Mouse (Mus musculus): Measurements from ENCODE around the gene Nagk.
"Not testable (repeated sequence)": the region's sequence is repeated elsewhere in the genome, so short reads cannot be mapped to it uniquely, and the experiment has no call there.

Gene Nagk

DNA sequence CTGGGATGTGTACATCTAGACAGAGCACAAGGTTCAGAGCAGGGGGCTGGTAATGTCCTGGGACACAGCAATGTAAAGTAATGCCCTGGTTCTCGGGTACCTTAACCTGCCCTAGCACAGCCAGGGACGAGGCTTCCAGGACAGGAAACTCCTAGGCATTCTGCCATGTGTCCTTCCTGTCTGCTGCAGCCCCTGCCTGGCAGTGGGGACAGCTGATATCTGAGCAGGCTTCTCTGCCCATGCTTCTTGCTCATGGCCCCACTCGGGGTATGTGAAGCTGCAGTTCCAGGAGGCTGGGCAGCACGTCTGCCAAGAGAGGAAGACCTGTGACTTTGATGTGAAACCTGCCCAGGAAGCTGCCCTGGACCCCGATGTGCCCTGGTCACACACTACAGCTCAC is 26.3 kb upstream of the Nagk start:
- TF ChIP-seq POU5F1 (IDR thresholded peaks at IDR 0.05; ENCODE audit: borderline replicate concordance, low read length), result no peak
- no peak for TF ChIP-seq CTCF (conservative IDR thresholded peaks at IDR 0.05; ENCODE audit: low read length)
- no peak for TF ChIP-seq NANOG (IDR thresholded peaks at IDR 0.05; ENCODE audit: borderline replicate concordance, low read length)
- H3K36me3 ChIP-seq (ENCODE audit: insufficient read depth, low read length), result peaks cover 58% of the 10 kb centered on the region
- H3K4me3 ChIP-seq (replicated peaks; ENCODE audit: low read length), result no peak overlapping the region
- no peaks in the 10 kb centered on the region for H3K9me3 ChIP-seq (ENCODE audit: low read length)
- peaks cover 30% of the 10 kb centered on the region for H3K27me3 ChIP-seq (ENCODE audit: insufficient read depth, low read length)
- H3K4me1 ChIP-seq (replicated peaks; ENCODE audit: low read depth, low read length), result peaks cover 24% of the 10 kb centered on the region

- Histone ChIP-seq H3K4me3 (replicated peaks; ENCODE audit: low read length) (peak overlapping the region; percentile 99; the same call in 1 of the 2 replicates), H3K4me1 (replicated peaks; ENCODE audit: low read depth, low read length) (peaks cover 41% of the 10 kb centered on the region), H3K27me3 (ENCODE audit: insufficient read depth, low read length) (no peaks in the 10 kb centered on the region), H3K36me3 (ENCODE audit: insufficient read depth, low read length) (peaks cover 47% of the 10 kb centered on the region), H3K9me3 (ENCODE audit: low read length) (no peaks in the 10 kb centered on the region)
- TF ChIP-seq NANOG (IDR thresholded peaks at IDR 0.05; ENCODE audit: borderline replicate concordance, low read length) (no peak), POU5F1 (IDR thresholded peaks at IDR 0.05; ENCODE audit: borderline replicate concordance, low read length) (no peak), CTCF (conservative IDR thresholded peaks at IDR 0.05; ENCODE audit: low read length) (no peak)
Measured at GRCm38 (mm10) chr6:83774126-83774525, 20.7 kb upstream of the Nagk start.

- H3K27me3 ChIP-seq (ENCODE audit: insufficient read depth, low read length), result peaks cover 4% of the 10 kb centered on the region
- peaks cover 39% of the 10 kb centered on the region for H3K36me3 ChIP-seq (ENCODE audit: insufficient read depth, low read length)
- no peaks in the 10 kb centered on the region for H3K9me3 ChIP-seq (ENCODE audit: low read length)
- H3K4me3 ChIP-seq (replicated peaks; ENCODE audit: low read length), result peak overlapping the region; percentile 99
- peaks cover 41% of the 10 kb centered on the region for H3K4me1 ChIP-seq (replicated peaks; ENCODE audit: low read depth, low read length)
- no peak for TF ChIP-seq NANOG (IDR thresholded peaks at IDR 0.05; ENCODE audit: borderline replicate concordance, low read length)
- no peak for TF ChIP-seq POU5F1 (IDR thresholded peaks at IDR 0.05; ENCODE audit: borderline replicate concordance, low read length)
- no peak for TF ChIP-seq CTCF (conservative IDR thresholded peaks at IDR 0.05; ENCODE audit: low read length)
Measured at GRCm38 (mm10) chr6:83774781-83775563, 19.8 kb upstream of the Nagk start.

- no peaks in the 10 kb centered on the region for H3K9me3 ChIP-seq (ENCODE audit: low read length)
Measured at GRCm38 (mm10) chr6:83775638-83776293, 19.0 kb upstream of the Nagk start, which contains the start of gene Tex261. Tex261 (minus strand) TSS chr6:83775813.

GRCm38 (mm10) chr6:83778306-83778705 is 16.5 kb upstream of the Nagk start:
- H3K4me3 ChIP-seq (replicated peaks; ENCODE audit: low read length), result no peak overlapping the region
- H3K27me3 ChIP-seq (ENCODE audit: insufficient read depth, low read length), result peaks cover 19% of the 10 kb centered on the region
- peaks cover 23% of the 10 kb centered on the region for H3K4me1 ChIP-seq (replicated peaks; ENCODE audit: low read depth, low read length)
- TF ChIP-seq CTCF (conservative IDR thresholded peaks at IDR 0.05; ENCODE audit: low read length) (no peak), NANOG (IDR thresholded peaks at IDR 0.05; ENCODE audit: borderline replicate concordance, low read length) (no peak), POU5F1 (IDR thresholded peaks at IDR 0.05; ENCODE audit: borderline replicate concordance, low read length) (no peak)
- peaks cover 5% of the 10 kb centered on the region for H3K36me3 ChIP-seq (ENCODE audit: insufficient read depth, low read length)
- H3K9me3 ChIP-seq (ENCODE audit: low read length), result no peaks in the 10 kb centered on the region

More at GRCm38 (mm10) chr6:83775638-83776293, 19.0 kb upstream of the Nagk start, which contains the start of gene Tex261:
- Histone ChIP-seq H3K36me3 (ENCODE audit: insufficient read depth, low read length) (peaks cover 31% of the 10 kb centered on the region), H3K4me1 (replicated peaks; ENCODE audit: low read depth, low read length) (peaks cover 40% of the 10 kb centered on the region), H3K4me3 (replicated peaks; ENCODE audit: low read length) (peak within 1 kb of the TSS; percentile 99), H3K27me3 (ENCODE audit: insufficient read depth, low read length) (peaks cover 12% of the 10 kb centered on the region)
- TF ChIP-seq POU5F1 (IDR thresholded peaks at IDR 0.05; ENCODE audit: borderline replicate concordance, low read length) (no peak), CTCF (conservative IDR thresholded peaks at IDR 0.05; ENCODE audit: low read length) (peak; percentile 93)

- TF ChIP-seq NANOG (IDR thresholded peaks at IDR 0.05; ENCODE audit: borderline replicate concordance, low read length) (no peak), CTCF (conservative IDR thresholded peaks at IDR 0.05; ENCODE audit: low read length) (peak; percentile 72)
- Histone ChIP-seq H3K27me3 (ENCODE audit: insufficient read depth, low read length) (peaks cover 22% of the 10 kb centered on the region), H3K9me3 (ENCODE audit: low read length) (no peaks in the 10 kb centered on the region), H3K4me1 (replicated peaks; ENCODE audit: low read depth, low read length) (peaks cover 16% of the 10 kb centered on the region), H3K36me3 (ENCODE audit: insufficient read depth, low read length) (no peaks in the 10 kb centered on the region), H3K4me3 (replicated peaks; ENCODE audit: low read length) (no peak overlapping the region)
Measured at GRCm38 (mm10) chr6:83779026-83779425, 15.8 kb upstream of the Nagk start.

DNA sequence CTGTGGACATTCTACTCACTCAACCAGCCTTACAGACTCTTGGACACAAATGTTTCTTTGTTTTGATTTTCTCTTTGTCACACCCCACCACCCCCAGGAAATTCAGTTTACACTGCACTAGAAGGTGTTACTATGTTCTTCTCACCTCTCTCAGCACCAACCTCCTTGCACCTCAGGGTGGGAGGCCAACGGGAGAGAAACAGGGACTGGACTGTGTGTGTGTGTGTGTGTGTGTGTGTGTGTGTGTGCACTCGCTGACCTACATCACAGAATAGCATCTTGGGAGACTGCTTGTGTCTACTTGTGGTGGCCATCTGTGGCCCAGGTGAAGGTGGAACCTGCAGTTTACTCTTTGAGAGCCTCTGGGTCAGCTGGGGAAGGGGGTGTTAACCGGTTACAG is 8.4 kb upstream of the Nagk start:
- no peak overlapping the region for H3K4me3 ChIP-seq (replicated peaks; ENCODE audit: low read length)
- TF ChIP-seq POU5F1 (IDR thresholded peaks at IDR 0.05; ENCODE audit: borderline replicate concordance, low read length) (no peak), NANOG (IDR thresholded peaks at IDR 0.05; ENCODE audit: borderline replicate concordance, low read length) (no peak), CTCF (conservative IDR thresholded peaks at IDR 0.05; ENCODE audit: low read length) (no peak)
- peaks cover 6% of the 10 kb centered on the region; the same call in 1 of the 2 replicates for H3K9me3 ChIP-seq (ENCODE audit: low read length)
- no peaks in the 10 kb centered on the region for H3K36me3 ChIP-seq (ENCODE audit: insufficient read depth, low read length)
- H3K4me1 ChIP-seq (replicated peaks; ENCODE audit: low read depth, low read length), result peaks cover 6% of the 10 kb centered on the region
- peaks cover 15% of the 10 kb centered on the region for H3K27me3 ChIP-seq (ENCODE audit: insufficient read depth, low read length)

DNA sequence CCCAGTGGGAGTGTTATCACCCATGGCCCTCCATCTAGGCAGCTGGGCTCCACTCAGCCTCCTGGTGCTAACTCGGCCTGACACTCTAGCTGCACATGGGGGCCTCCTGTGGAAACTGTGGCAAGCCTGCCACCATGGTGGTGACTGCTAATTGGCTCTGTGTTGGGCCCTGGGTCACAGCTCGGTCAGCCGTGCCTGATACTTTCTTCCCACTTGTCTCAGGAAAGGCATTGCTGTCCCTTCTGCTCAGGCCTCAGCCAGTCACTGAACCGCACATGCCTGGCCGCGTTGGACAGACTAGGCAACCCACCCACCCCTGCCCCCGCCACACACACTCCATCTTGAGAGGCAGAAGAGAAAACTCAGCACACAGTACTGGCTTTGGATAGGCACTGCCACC is 6.2 kb upstream of the Nagk start:
- TF ChIP-seq POU5F1 (IDR thresholded peaks at IDR 0.05; ENCODE audit: borderline replicate concordance, low read length), result no peak
- Histone ChIP-seq H3K27me3 (ENCODE audit: insufficient read depth, low read length) (peaks cover 9% of the 10 kb centered on the region; the same call in 1 of the 2 replicates), H3K36me3 (ENCODE audit: insufficient read depth, low read length) (no peaks in the 10 kb centered on the region), H3K9me3 (ENCODE audit: low read length) (peaks cover 6% of the 10 kb centered on the region; the same call in 1 of the 2 replicates), H3K4me1 (replicated peaks; ENCODE audit: low read depth, low read length) (peaks cover 11% of the 10 kb centered on the region), H3K4me3 (replicated peaks; ENCODE audit: low read length) (no peak overlapping the region)

DNA sequence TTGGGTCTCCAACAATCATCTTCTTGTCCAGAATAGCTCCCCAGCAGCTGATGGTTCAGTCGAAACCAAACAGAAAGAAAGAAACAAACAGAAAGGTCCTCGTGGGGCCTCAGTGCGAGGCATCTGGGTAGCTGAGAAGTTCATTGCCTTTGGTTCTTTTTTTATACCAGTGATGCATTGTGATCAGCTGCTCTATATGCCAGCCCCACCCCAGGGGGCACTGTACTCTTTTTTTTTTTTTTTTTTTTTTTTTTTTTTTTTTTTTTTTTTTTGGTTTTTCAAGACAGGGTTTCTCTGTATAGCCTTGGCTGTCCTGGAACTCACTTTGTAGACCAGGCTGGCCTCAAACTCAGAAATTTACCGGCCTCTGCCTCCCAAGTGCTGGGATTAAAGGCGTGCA is 4.2 kb upstream of the Nagk start:
- H3K9me3 ChIP-seq (ENCODE audit: low read length); H3K4me3 ChIP-seq (replicated peaks; ENCODE audit: low read length); H3K27me3 ChIP-seq (ENCODE audit: insufficient read depth, low read length); H3K36me3 ChIP-seq (ENCODE audit: insufficient read depth, low read length): not testable (repeated sequence)
- peaks cover 20% of the 10 kb centered on the region for H3K4me1 ChIP-seq (replicated peaks; ENCODE audit: low read depth, low read length)
